Mouse (Mus musculus) ovary, adult 10 weeks (tissue): ENCODE results near the gene Slc5a3. TPM values are rescaled to one million over a fixed set of nuclear protein-coding genes. Genes with fewer than 3 reads are reported as not detected.

Experiments
- polyA plus RNA-seq: library from polyadenylated mRNA; stranded (reverse); fragments of 350-450 nt; fragmentation: Illumina TruSeq; extraction: RNeasy Lipid Tissue Mini Kit (QIAGEN cat#74804); gene quantifications from one replicate; pipeline ENCODE4 v1.2.3, GENCODE M21; 2014

Slc5a3 gene
- polyA plus RNA-seq: 35.0 TPM

DNA sequence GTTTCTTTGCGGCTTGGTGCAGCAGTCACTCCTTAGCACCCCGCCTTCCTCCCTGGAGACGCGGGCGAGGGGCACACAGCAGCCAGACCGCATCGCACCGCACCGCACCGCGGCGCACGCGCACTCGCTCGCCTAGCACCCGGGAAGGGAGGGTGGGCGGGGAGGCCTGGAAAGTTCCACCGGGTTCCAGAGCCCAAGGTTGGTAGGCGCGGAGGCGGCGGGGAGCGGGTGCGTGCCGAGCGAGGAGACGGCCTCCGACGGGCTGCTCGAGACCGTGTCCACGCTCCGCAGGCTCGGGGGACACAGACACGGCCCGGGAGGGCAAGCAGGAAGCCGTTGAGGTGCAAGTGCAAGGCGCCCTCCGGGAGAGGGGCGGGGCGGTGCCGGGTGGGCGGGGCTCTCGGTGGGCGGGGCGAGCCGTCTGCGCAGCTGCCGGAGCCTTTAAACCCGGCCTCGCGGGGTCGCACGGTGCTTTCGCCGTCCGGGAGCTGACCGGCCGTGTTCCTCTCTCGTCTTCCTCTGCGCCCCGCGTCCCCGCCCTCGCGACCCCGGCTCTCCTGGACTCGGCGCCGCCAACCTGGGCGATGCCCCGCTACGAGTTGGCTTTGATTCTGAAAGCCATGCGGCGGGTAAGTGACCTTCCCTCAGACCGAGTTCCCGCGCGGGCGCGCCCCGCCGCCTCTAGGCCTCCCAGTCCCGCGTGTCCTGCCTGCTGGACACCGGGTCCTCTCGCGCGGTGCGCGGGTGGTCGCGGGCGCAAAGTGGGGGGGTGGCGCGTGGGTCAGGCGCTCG is at the start of gene Slc5a3, which contains the start of the genes Mrps6 and Gm49711:
Gene Slc5a3 (plus strand): TSS at position 471 of the 792 bp plus-strand sequence.
Gene Mrps6 (plus strand): TSS at position 419 of the 792 bp plus-strand sequence.
Gene Gm49711 (plus strand): TSS at position 465 of the 792 bp plus-strand sequence.

Other genes starting within 250 kb of the Slc5a3 start
- 73.0 TPM for gene Mrps6, start 52 bp upstream of the Slc5a3 start, polyA plus RNA-seq
- not detected for gene Gm49711, start within 50 bp of the Slc5a3 start, polyA plus RNA-seq
- gene Kcne2, start 234.1 kb downstream of the Slc5a3 start, polyA plus RNA-seq: 12.8 TPM
- 111 TPM for gene Smim11, start 243.0 kb downstream of the Slc5a3 start, polyA plus RNA-seq